Mouse (Mus musculus) MEL-GATA-1-ER (cell line): ENCODE data around the gene Taok3.
A peak's percentile ranks its signal among the peaks of the same experiment; 100 is the strongest.

ENCODE experiments used
- DNase-seq: peaks from one replicate; pipeline ENCODE4 v3.0.0-alpha.2; 2012; ENCODE audit warnings: low read depth; ENCODE audit errors: extremely low read depth

The Taok3 gene

GRCm38 (mm10) chr5:117119777-117120488 lies at the start of gene Taok3:
Gene Taok3, plus strand, starts transcription at chr5:117120129.
- DNase-seq = peak; percentile 97

GRCm38 (mm10) chr5:117087718-117088117 lies 32.2 kb upstream of the Taok3 start:
- no peak for DNase-seq

- DNase-seq = no peak
Observed at GRCm38 (mm10) chr5:117089147-117089546, 30.8 kb upstream of the Taok3 start.

- DNase-seq = no peak
Observed at GRCm38 (mm10) chr5:117089786-117090185, 30.1 kb upstream of the Taok3 start.

- DNase-seq = no peak
Observed at GRCm38 (mm10) chr5:117094431-117094830, 25.5 kb upstream of the Taok3 start.

- DNase-seq = peak; percentile 26
Observed at GRCm38 (mm10) chr5:117096716-117097115, 23.2 kb upstream of the Taok3 start.

- DNase-seq = no peak
Observed at GRCm38 (mm10) chr5:117099008-117099407, 20.9 kb upstream of the Taok3 start.

GRCm38 (mm10) chr5:117099742-117100141 lies 20.2 kb upstream of the Taok3 start:
- no peak for DNase-seq

- no peak for DNase-seq
Observed at GRCm38 (mm10) chr5:117103194-117103929, 16.6 kb upstream of the Taok3 start.

GRCm38 (mm10) chr5:117104329-117104728 lies 15.6 kb upstream of the Taok3 start:
- DNase-seq = no peak

GRCm38 (mm10) chr5:117105761-117106160 lies 14.2 kb upstream of the Taok3 start:
- DNase-seq = no peak

- no peak for DNase-seq
Observed at GRCm38 (mm10) chr5:117108292-117108691, 11.6 kb upstream of the Taok3 start.

GRCm38 (mm10) chr5:117108731-117109130 lies 11.2 kb upstream of the Taok3 start:
- no peak for DNase-seq

GRCm38 (mm10) chr5:117109522-117109921 lies 10.4 kb upstream of the Taok3 start:
- no peak for DNase-seq

- DNase-seq = no peak
Observed at GRCm38 (mm10) chr5:117111064-117111773, 8.7 kb upstream of the Taok3 start.

- DNase-seq = no peak
Observed at GRCm38 (mm10) chr5:117111774-117112112, 8.2 kb upstream of the Taok3 start.

- no peak for DNase-seq
Observed at GRCm38 (mm10) chr5:117113330-117113729, 6.6 kb upstream of the Taok3 start.

GRCm38 (mm10) chr5:117114581-117115192 lies 5.2 kb upstream of the Taok3 start:
- DNase-seq = no peak

- DNase-seq = no peak
Observed at GRCm38 (mm10) chr5:117115193-117115767, 4.6 kb upstream of the Taok3 start.

GRCm38 (mm10) chr5:117115836-117116366 lies 4.0 kb upstream of the Taok3 start, which contains the start of gene Suds3:
Gene Suds3, minus strand, starts transcription at chr5:117116113.
- DNase-seq = no peak

GRCm38 (mm10) chr5:117116660-117117059 lies 3.3 kb upstream of the Taok3 start:
- DNase-seq = no peak
